Mouse (Mus musculus) adrenal gland, postnatal 4 days (tissue): ENCODE data around the gene Ubac2. TPM values are rescaled to one million over a fixed set of nuclear protein-coding genes. Genes with fewer than 3 reads are reported as not detected.

Experiments
- DNase-seq, 2 experiments: peaks; one replicate each; pipeline ENCODE4 v3.0.0; 2021 to 2022; ENCODE audit warnings: low spot score in 2 of 2, mixed read lengths in 2 of 2
- total RNA-seq, 2 experiments: library from RNA; stranded (reverse); gene quantifications; 2 replicates each; pipeline ENCODE4 v1.2.3; 2021

The Ubac2 gene
- total RNA-seq, 2 experiments from 2014 or later, result 33.5 to 33.9 TPM

DNA sequence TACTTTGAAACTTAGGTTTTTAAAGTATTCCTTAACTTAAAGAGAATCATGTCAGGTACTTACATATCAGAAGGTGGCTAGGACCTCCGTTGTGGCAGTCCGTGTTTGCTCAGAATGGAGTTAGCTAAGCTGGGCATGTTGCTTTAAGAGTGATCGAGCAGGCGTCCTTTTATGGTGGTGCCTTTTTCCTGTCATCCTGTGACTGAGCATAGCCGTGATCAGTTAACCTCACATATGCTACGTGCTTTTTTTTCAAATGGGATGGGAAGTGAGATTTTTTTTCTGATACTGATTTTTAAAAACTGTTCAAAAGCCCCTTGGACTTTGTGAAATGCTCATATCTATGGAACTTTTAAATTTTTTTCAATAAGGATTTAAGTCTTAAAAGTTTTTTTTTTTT is 86.6 kb downstream of the Ubac2 start, which contains the start of gene Gpr183:
Gpr183 (minus strand) TSS at position 206 of the 400 bp plus-strand sequence.
- DNase-seq, result no peak

- no peak for DNase-seq
Measured at GRCm38 (mm10) chr14:121965461-121965860, 87.0 kb downstream of the Ubac2 start.

DNA sequence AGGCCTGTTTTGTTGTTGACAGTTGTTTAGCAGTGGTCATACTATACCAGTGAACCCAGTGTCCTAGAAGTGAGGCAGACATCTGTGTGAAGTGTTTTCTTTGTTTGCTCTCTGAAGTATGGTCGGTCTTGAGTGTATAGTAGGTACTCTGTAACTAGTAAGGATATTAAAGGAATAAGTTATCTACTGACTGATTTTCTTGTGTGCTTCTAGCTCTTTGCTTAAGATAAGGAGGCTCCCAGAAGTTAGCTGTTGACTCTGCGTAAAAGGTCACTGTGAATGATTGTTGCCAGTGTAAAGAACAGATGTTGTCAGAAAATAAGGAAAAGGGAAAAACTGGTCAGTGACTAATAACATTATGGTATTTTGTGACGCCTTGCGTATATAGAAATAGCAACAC is 88.7 kb downstream of the Ubac2 start:
- no peak for DNase-seq

- no peak for DNase-seq
Measured at GRCm38 (mm10) chr14:121970402-121970801, 92.0 kb downstream of the Ubac2 start.

DNA sequence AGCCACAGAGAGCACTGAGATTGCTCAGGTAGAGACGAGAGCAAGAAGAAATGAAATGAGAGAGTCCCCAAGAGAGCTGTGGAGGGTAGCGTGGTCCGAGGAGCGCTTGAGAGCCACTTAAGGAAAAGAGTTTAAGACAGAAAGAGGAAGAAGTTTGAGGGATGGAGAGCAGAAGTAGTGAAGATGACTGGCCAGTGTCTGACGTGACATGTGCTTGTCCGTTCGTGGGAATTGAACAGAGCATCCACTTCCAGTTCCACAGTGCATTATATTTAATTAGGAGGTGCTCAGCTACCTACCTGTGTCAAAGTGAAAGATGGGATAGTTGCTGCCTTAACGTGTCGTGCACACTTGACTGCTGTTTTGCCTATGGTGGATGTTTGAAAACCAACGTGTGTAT is 94.7 kb downstream of the Ubac2 start:
- no peak for DNase-seq

DNA sequence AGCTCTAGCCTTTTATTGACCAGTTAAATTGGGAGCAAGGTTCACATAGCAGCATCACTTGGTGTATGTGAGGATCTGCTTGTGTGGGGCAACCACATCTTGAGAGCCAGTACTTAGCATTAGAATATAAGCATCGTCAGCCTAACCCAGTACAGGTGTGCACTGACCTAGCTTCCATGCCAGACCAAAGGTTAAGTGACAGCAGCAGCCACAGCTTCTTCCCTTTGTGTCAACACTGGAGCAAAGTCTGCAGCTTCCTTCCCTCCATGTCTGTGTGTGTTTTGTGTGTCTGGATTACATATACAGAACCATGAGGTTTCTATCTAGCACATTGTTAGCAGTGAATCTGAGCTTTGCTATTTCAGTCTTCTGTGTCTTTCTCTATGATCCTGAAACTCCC is 103.1 kb downstream of the Ubac2 start:
- DNase-seq, result no peak

DNA sequence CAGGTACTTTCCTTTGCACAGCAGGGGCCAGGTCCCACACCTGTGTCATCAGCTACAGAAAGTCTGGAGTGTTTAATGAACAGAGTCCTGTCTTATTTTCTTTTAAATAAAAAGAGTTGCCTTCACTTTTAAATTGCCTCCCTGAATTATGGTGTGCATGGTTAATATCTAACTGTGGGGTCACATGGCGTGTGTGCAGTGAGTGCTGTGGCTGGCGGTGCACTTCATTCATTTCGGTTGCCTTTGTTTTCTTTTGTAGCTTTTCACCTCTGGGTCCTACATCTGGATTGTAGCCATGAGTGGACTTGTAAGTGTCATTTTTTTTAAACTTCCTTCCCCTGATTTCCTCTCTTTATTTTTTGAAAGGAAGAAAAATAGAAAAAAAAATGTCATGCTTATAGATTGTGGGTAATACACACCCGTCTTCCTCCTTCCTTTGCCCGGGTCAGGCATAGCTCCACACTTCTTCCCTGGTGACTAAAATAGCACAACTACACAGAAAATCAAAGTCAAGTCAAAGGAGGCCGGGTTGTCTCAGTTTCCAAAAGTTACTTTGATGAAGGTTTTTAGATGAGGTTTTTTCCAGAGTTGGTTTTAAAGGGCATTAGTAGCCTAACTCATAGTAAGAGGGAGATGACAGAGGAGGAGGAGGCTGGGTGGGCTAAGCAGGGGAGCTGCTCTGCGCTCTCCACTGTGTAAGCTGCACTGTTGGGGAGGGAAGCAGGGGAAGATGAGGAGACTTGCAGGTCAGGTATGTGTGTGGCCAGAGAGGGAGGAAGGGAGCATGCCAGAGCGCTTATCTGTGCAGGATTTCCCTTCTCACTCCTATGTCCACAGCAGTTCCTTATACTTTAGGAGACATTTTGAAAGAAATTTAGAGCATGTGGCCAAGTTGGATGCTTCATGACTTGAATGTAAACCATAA is 104.9 kb downstream of the Ubac2 start:
- no peak for DNase-seq

DNA sequence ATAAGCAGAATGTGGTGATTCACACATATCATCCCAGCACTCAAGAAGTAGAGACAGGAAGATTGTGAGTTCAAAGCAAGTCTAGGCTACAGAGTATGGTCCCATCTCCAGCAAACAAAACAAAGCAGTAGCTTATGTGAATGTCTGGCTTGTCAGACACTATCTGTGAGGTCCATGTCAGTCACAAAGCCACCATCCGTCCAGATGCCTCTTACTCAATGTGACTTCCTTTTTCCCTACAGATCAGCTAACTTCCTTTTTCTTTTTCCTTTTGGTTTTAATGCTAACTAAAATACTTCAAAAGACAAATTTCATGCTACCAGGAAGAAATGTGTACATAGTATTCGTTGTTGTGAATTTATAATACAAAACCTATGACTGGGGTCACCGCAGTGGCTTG is 107.1 kb downstream of the Ubac2 start:
- DNase-seq, result no peak

GRCm38 (mm10) chr14:121986028-121986427 is 107.6 kb downstream of the Ubac2 start:
- no peak for DNase-seq

GRCm38 (mm10) chr14:121987287-121987686 is 108.9 kb downstream of the Ubac2 start:
- no peak for DNase-seq

GRCm38 (mm10) chr14:121987691-121988090 is 109.3 kb downstream of the Ubac2 start:
- DNase-seq, result no peak

GRCm38 (mm10) chr14:121989331-121989730 is 110.9 kb downstream of the Ubac2 start:
- DNase-seq, result no peak

GRCm38 (mm10) chr14:121989869-121990268 is 111.4 kb downstream of the Ubac2 start:
- no peak for DNase-seq

GRCm38 (mm10) chr14:121990897-121991296 is 112.5 kb downstream of the Ubac2 start:
- DNase-seq, result no peak

DNA sequence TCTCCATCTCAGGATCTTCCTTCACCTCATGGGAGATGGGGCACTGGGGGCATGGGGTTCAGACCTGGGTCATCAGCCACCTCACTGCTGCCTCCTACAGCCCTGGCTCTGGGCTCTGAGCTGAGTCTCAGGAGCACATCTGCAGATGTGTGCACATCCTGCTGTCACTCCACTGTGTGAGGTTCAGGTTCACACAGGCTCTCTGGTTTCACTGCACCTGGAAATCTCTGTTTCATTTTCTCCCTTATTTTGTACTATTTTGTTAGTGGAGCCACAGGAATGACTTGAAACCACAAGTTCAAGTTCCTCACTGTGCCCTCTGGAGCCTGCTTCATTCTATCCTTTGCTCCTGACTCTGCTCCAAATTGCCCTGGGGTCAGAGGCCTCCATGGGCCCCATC is 113.5 kb downstream of the Ubac2 start:
- no peak for DNase-seq

- no peak for DNase-seq
Measured at GRCm38 (mm10) chr14:121992395-121993280, 114.2 kb downstream of the Ubac2 start.

GRCm38 (mm10) chr14:121993616-121994015 is 115.2 kb downstream of the Ubac2 start:
- DNase-seq, result no peak

DNA sequence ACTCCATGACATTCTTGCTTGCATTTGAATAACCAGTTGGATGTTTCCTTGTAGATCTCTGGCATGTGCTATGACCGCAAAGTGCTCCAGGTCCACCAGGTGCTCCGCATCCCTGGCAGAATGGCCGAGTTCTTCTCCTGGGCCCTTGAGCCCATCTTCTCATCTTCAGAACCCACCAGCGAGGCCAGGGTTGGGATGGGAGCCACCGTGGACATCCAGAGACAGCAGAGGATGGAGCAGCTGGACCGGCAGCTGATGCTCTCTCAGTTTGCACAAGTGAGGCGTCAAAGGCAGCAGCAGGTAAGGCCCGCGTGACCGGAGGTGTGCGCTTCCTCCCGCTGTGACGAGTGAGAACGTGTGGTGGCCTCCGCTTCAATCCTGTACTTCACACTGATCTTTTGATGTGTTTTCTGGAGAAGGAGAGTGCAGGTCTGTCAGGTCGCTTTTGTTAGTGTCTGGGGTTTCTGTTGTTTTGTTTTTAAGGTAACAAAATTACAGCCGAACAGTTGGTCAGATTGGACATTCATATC is 115.8 kb downstream of the Ubac2 start:
- DNase-seq, result no peak

DNA sequence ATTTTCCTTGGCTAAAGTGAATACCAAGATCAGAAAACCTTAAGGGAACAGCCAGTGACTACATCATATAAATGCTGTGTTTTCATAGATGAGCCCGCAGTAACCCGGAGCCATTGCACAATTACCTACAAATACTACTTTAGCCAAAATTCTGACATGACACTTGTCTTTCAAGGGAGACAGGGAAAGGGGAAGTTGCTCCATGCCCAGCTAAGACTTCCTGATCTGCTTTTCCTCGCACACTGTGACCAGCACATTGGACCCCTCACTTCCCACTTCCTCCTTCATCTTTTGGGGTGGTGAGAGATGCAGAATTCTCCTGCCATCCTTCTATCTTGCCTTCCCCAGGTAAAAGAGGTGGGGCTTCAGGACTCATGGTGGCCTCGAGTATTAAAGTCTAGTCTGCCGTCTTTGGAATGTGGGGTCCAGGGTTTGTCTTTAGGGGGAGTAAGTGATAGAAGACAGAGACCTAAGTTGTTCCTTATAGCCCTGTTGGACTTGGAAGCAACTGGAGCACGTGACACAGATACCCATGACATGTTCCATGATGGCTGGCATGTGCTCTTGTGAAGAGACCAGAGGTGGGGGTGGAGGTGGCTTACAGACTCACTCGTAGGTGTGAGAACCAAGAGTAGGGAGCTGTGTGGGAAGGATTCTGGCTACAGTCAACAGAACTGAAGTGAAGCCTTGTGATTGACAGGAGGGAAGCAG is 116.6 kb downstream of the Ubac2 start:
- DNase-seq, result no peak

- DNase-seq, result no peak
Measured at GRCm38 (mm10) chr14:121995557-121995870, 117.1 kb downstream of the Ubac2 start.

DNA sequence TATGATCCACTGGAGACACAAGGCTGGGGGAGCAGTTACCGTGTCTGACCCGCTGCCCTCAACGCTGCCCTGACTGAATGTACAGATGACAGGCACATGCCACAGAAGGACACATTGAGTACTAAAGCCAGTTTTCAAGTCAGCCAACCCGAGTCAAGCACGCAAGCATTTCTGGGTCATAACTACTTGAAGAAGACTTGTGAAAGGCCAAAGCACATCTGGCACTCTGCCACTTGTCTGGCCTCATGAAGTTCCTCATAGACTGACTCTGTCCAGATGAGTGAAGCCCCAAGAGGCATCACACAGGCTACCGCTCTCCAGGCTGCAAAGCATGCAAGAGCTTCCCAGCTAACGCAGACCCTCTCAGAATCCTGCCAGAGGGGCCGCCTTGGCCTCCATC is 118.4 kb downstream of the Ubac2 start:
- DNase-seq, result no peak
